ENCODE assay signal across 11 mouse cellular contexts in genomic region chr4:102573361-102573781, GRCm38 (mm10).
A peak's percentile ranks its signal among the peaks of the same experiment; 100 is the strongest.
DNase-seq lines count a peak whose midpoint lies in the region; ATAC-seq and TF ChIP-seq lines count a peak whose summit lies in the region.
"Had no signal": no experiment of that assay in that cellular context is flagged by ENCODE, and none has a peak within 500 bp of the region (broad histone marks: within the 10 kb centered on the region; RNA-seq: fewer than 3 reads in every experiment).

No protein-coding gene starts in this region.

- no peak overlapping the region for H3K9ac ChIP-seq in heart, embryonic 11.5 days (ENCODE audit: low read depth, low read length)
- no peak overlapping the region; the same call in 1 of the 2 replicates for H3K9ac ChIP-seq in lung, embryonic 15.5 days
- no peak overlapping the region for H3K9ac ChIP-seq in intestine, embryonic 15.5 days
- H3K9ac ChIP-seq: embryonic facial prominence, embryonic 15.5 days; hindbrain, embryonic 15.5 days; midbrain, embryonic 12.5 days had no signal

- H3K27me3 ChIP-seq in heart, embryonic 11.5 days (ENCODE audit: control insufficient read depth, insufficient read depth, low read length): no peaks in the 10 kb centered on the region
- H3K27me3 ChIP-seq in lung, embryonic 15.5 days: no peaks in the 10 kb centered on the region
- H3K27me3 ChIP-seq in intestine, embryonic 15.5 days (replicated peaks): no peaks in the 10 kb centered on the region
- H3K27me3 ChIP-seq in small intestine, adult 2 months (ENCODE audit: control insufficient read depth, insufficient read depth, low read length): no peaks in the 10 kb centered on the region
- H3K27me3 ChIP-seq: embryonic facial prominence, embryonic 15.5 days; hindbrain, embryonic 15.5 days had no signal

- DNase-seq in heart, postnatal 25 days (ENCODE audit: low spot score): no peak
- no peak for DNase-seq in lung, postnatal 36 days
- DNase-seq in embryo, embryonic 11 days: no peak
- no peak for DNase-seq in cerebellum, adult 9-10 months

- H3K27ac ChIP-seq in heart, embryonic 11.5 days (ENCODE audit: low read depth, low read length): no peak overlapping the region
- H3K27ac ChIP-seq in lung, embryonic 15.5 days: peak overlapping the region; percentile 25; the same call in 1 of the 2 replicates
- no peak overlapping the region for H3K27ac ChIP-seq in intestine, embryonic 15.5 days
- peak overlapping the region; percentile 92 for H3K27ac ChIP-seq in small intestine, adult 2 months (ENCODE audit: insufficient read depth, low read depth, low read length)
- H3K27ac ChIP-seq: embryonic facial prominence, embryonic 15.5 days; hindbrain, embryonic 15.5 days; midbrain, embryonic 12.5 days had no signal

- 68% methylated on average over 4 of the region's 4 CpGs for WGBS in heart, embryonic 11.5 days (ENCODE audit: insufficient replicate concordance)
- WGBS in lung, embryonic 15.5 days: 72% methylated on average over 4 of the region's 4 CpGs
- WGBS in intestine, embryonic 15.5 days: 81% methylated on average over 4 of the region's 4 CpGs
- WGBS in small intestine, adult 2 months: 73% methylated on average over 4 of the region's 4 CpGs

- intact Hi-C loops in heart, postnatal 25 days (cut with DNase I): no loop called here

- no peaks in the 10 kb centered on the region for H3K9me3 ChIP-seq in heart, embryonic 11.5 days (replicated peaks; ENCODE audit: control insufficient read depth, low read length)
- no peaks in the 10 kb centered on the region for H3K9me3 ChIP-seq in lung, embryonic 15.5 days
- no peaks in the 10 kb centered on the region for H3K9me3 ChIP-seq in intestine, embryonic 15.5 days
- H3K9me3 ChIP-seq: embryonic facial prominence, embryonic 15.5 days; hindbrain, embryonic 15.5 days; midbrain, embryonic 12.5 days had no signal

- no peak overlapping the region for H3K4me3 ChIP-seq in heart, embryonic 11.5 days (ENCODE audit: low read depth, low read length)
- H3K4me3 ChIP-seq in lung, embryonic 15.5 days: peak overlapping the region; percentile 60
- no peak overlapping the region for H3K4me3 ChIP-seq in intestine, embryonic 15.5 days (replicated peaks)
- no peak overlapping the region for H3K4me3 ChIP-seq in small intestine, adult 2 months (ENCODE audit: low read depth, low read length)
- H3K4me3 ChIP-seq: hindbrain, embryonic 15.5 days; midbrain, embryonic 12.5 days had no signal

- TF ChIP-seq CTCF in small intestine, adult 2 months (IDR thresholded peaks at IDR 0.05; ENCODE audit: extremely low read depth, insufficient read length, insufficient replicate concordance, low read depth, low read length): no peak

- H3K4me2 ChIP-seq in heart, embryonic 11.5 days: peak overlapping the region; percentile 56
- peak overlapping the region; percentile 47 for H3K4me2 ChIP-seq in lung, embryonic 15.5 days
- peak overlapping the region; percentile 28; the same call in 1 of the 2 replicates for H3K4me2 ChIP-seq in intestine, embryonic 15.5 days (replicated peaks)
- H3K4me2 ChIP-seq: midbrain, embryonic 12.5 days had no signal

- no peak for ATAC-seq in heart, embryonic 11.5 days (replicated peaks; ENCODE audit: insufficient number of reproducible peaks, low FRiP score, low TSS enrichment)
- ATAC-seq in lung, embryonic 15.5 days (ENCODE audit: borderline replicate concordance, extremely low read depth, low FRiP score, low TSS enrichment): no peak
- no peak for ATAC-seq in intestine, embryonic 15.5 days

- H3K36me3 ChIP-seq in heart, embryonic 11.5 days (ENCODE audit: control insufficient read depth, insufficient read depth, low read length): no peaks in the 10 kb centered on the region
- no peaks in the 10 kb centered on the region for H3K36me3 ChIP-seq in lung, embryonic 15.5 days
- no peaks in the 10 kb centered on the region for H3K36me3 ChIP-seq in intestine, embryonic 15.5 days
- no peaks in the 10 kb centered on the region for H3K36me3 ChIP-seq in small intestine, adult 2 months (ENCODE audit: control insufficient read depth, insufficient read depth, low read length)
- H3K36me3 ChIP-seq: embryonic facial prominence, embryonic 15.5 days; hindbrain, embryonic 15.5 days; midbrain, embryonic 12.5 days had no signal

- no peak for TF ChIP-seq POLR2A in small intestine, adult 2 months (IDR thresholded peaks at IDR 0.05; ENCODE audit: low read depth, low read length)

- peaks cover 24% of the 10 kb centered on the region for H3K4me1 ChIP-seq in heart, embryonic 11.5 days (ENCODE audit: control insufficient read depth, insufficient read depth, low read length)
- peaks cover 44% of the 10 kb centered on the region for H3K4me1 ChIP-seq in lung, embryonic 15.5 days
- peaks cover 9% of the 10 kb centered on the region for H3K4me1 ChIP-seq in intestine, embryonic 15.5 days (replicated peaks)
- H3K4me1 ChIP-seq in small intestine, adult 2 months (ENCODE audit: control insufficient read depth, insufficient read depth, insufficient read length, low read length): peaks cover 8% of the 10 kb centered on the region

Comparison
In these comparisons a context has a peak if more than half of its experiments do, and no peak if none do; other contexts are left out.
1. H3K27ac ChIP-seq: peak in lung, embryonic 15.5 days (single experiment) and small intestine, adult 2 months (single experiment); none in heart, embryonic 11.5 days (single experiment) and intestine, embryonic 15.5 days (single experiment).
2. Peak in every context shown above with its lines, with median percentiles within 50 percentile points of each other: H3K4me2 ChIP-seq.